Mouse (Mus musculus) small intestine, adult 2 months (tissue): ENCODE results near the gene Rsc1a1.

Experiments used
- CTCF ChIP-seq: fragments of 200-500 bp; IDR thresholded peaks from 2 replicates; pipeline ENCODE4 v1.5.1; 2012; ENCODE audit warnings: low read depth, mild to moderate bottlenecking, control low read depth, inconsistent platforms, low read length, moderate library complexity, mixed read lengths; ENCODE audit not compliant: insufficient replicate concordance, insufficient read length; ENCODE audit errors: extremely low read depth
- POLR2A ChIP-seq: fragments of 200-500 bp; IDR thresholded peaks from 2 replicates; pipeline ENCODE4 v1.6.1; 2012; ENCODE audit warnings: low read depth, mild to moderate bottlenecking, control low read depth, inconsistent platforms, low read length, moderate library complexity

DNA sequence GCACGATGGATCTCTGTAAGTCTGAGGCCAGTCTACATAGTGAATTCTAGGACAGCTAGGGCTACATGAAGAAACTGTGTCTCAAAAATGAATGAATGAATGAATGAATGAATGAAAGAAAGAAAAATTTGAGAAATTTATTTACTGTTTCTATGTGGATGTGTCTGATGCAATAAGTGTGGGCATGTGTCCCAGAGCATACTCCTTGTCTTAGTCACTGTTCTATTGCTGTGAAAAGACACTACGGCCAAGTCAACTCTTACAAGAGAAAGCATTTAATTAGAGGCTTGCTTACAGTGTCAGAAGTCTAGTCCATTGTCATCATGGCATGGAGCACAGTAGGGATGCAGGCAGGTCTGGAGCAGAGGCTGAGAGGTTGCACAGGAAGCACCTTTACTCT, 23.6 kb upstream of the Rsc1a1 start:
- TF ChIP-seq CTCF, result no peak
- no peak for TF ChIP-seq POLR2A
